Mouse (Mus musculus) limb, embryonic 10.5 days (tissue): ENCODE measurements around the gene Adamts1. TPM values are rescaled to one million over a fixed set of nuclear protein-coding genes. Genes with fewer than 3 reads are reported as not detected.

Source experiments
- DNase-seq: peaks from one replicate; pipeline ENCODE4 v3.0.0-alpha.2; 2017; ENCODE audit warnings: low spot score
- H3K27ac ChIP-seq: fragments of 300-500 bp; sonication (generic); 2 replicates; pipeline ENCODE4 v1.5.1; 2016; ENCODE audit warnings: mild to moderate bottlenecking
- H3K27me3 ChIP-seq: fragments of 300-500 bp; sonication (generic); 2 replicates; pipeline ENCODE4 v1.6.1; 2016; ENCODE audit warnings: low read depth, mild to moderate bottlenecking; ENCODE audit not compliant: poor library complexity, severe bottlenecking
- H3K36me3 ChIP-seq: fragments of 300-500 bp; sonication (generic); 2 replicates; pipeline ENCODE4 v1.6.1; 2016; ENCODE audit warnings: mild to moderate bottlenecking, moderate library complexity
- H3K4me1 ChIP-seq: fragments of 300-500 bp; sonication (generic); 2 replicates; pipeline ENCODE4 v1.6.1; 2016
- H3K4me3 ChIP-seq: fragments of 300-500 bp; sonication (generic); 2 replicates; pipeline ENCODE4 v1.5.1; 2016; ENCODE audit warnings: mild to moderate bottlenecking, moderate library complexity
- H3K9me3 ChIP-seq: fragments of 300-500 bp; sonication (generic); replicated peaks from 2 replicates; pipeline ENCODE4 v1.6.1; 2016; ENCODE audit warnings: mild to moderate bottlenecking
- WGBS: fragments of 180-500 bp; shearing (Covaris S2); methylation state at CpG from one replicate; pipeline ENCODE4 v1.1.7; 2016; 5-methylcytosine and 5-hydroxymethylcytosine counted together
- polyA plus RNA-seq: library from polyadenylated mRNA; unstranded; fragments of >200 nt; fragmentation: Nextera tagmentation; extraction: Ambion mirVana; gene quantifications from 2 replicates; pipeline ENCODE4 v1.2.1, GENCODE M21; 2016

The Adamts1 gene
- polyA plus RNA-seq, 1 experiment from 2014 or later = 26.8 TPM

GRCm38 (mm10) chr16:85756101-85756819 is 46.7 kb downstream of the Adamts1 start:
- 70% methylated on average over 14 of the region's 14 CpGs for WGBS
- Histone ChIP-seq H3K9me3 (no peaks in the 10 kb centered on the region), H3K27me3 (no peaks in the 10 kb centered on the region), H3K4me3 (no peak overlapping the region), H3K4me1 (no peaks in the 10 kb centered on the region), H3K36me3 (no peaks in the 10 kb centered on the region), H3K27ac (no peak overlapping the region)
- no peak for DNase-seq

- no peaks in the 10 kb centered on the region for H3K36me3 ChIP-seq
- no peaks in the 10 kb centered on the region for H3K4me1 ChIP-seq
- no peaks in the 10 kb centered on the region for H3K27me3 ChIP-seq
- no peaks in the 10 kb centered on the region for H3K9me3 ChIP-seq
- H3K4me3 ChIP-seq = no peak overlapping the region
- DNase-seq = no peak
- no peak overlapping the region for H3K27ac ChIP-seq
- 89% methylated on average over 6 of the region's 6 CpGs for WGBS
These were observed 53.6 kb downstream of the Adamts1 start for GRCm38 (mm10) chr16:85749335-85749734.

- DNase-seq = no peak
- H3K27me3 ChIP-seq = no peaks in the 10 kb centered on the region
- H3K36me3 ChIP-seq = no peaks in the 10 kb centered on the region
- WGBS = 84% methylated on average over 16 of the region's 16 CpGs
- no peak overlapping the region for H3K27ac ChIP-seq
- H3K4me1 ChIP-seq = no peaks in the 10 kb centered on the region
- no peaks in the 10 kb centered on the region for H3K9me3 ChIP-seq
- no peak overlapping the region for H3K4me3 ChIP-seq
These were observed 55.1 kb downstream of the Adamts1 start for GRCm38 (mm10) chr16:85747589-85748360.

- Histone ChIP-seq H3K36me3 (no peaks in the 10 kb centered on the region), H3K9me3 (no peaks in the 10 kb centered on the region), H3K4me3 (no peak overlapping the region), H3K27me3 (no peaks in the 10 kb centered on the region), H3K4me1 (no peaks in the 10 kb centered on the region), H3K27ac (no peak overlapping the region)
- 79% methylated on average over 3 of the region's 3 CpGs for WGBS
- no peak for DNase-seq
These were observed 56.5 kb downstream of the Adamts1 start for GRCm38 (mm10) chr16:85746386-85746785.

Other genes with a start within 250 kb of the Adamts1 start
- 4.7 and 5.3 TPM in 2 replicates for gene Cyyr1, start 249.7 kb downstream of the Adamts1 start, polyA plus RNA-seq
- 0.83 and 1.1 TPM in 2 replicates for gene Adamts5, start 98.7 kb upstream of the Adamts1 start, polyA plus RNA-seq